Mouse (Mus musculus): ENCODE measurements at regions not wholly inside any gene's neighbourhood (a gene's known extent, or its start where the extent isn't known, plus 50 kb on each side); places are given as distances from the start of the nearest gene placed in this dataset.

- no peak for DNase-seq
- 59% methylated on average over 4 of the region's 4 CpGs for WGBS
- H3K4me1 ChIP-seq (ENCODE audit: control insufficient read depth, insufficient read depth, low read length) = no peaks in the 10 kb centered on the region
- no peaks in the 10 kb centered on the region for H3K36me3 ChIP-seq (ENCODE audit: control insufficient read depth, insufficient read depth, low read length)
- TF ChIP-seq POLR2A (IDR thresholded peaks at IDR 0.05; ENCODE audit: insufficient read depth, low read depth, low read length) (no peak), CTCF (IDR thresholded peaks at IDR 0.05) (no peak), EP300 (IDR thresholded peaks at IDR 0.05; ENCODE audit: insufficient read depth, low read depth, low read length) (no peak)
- H3K4me3 ChIP-seq = no peak overlapping the region
- no peak overlapping the region for H3K27ac ChIP-seq
- H3K27me3 ChIP-seq (ENCODE audit: control insufficient read depth, insufficient read depth, low read length) = no peaks in the 10 kb centered on the region
- no peak overlapping the region for H3K9ac ChIP-seq (ENCODE audit: low read depth, low read length)
- no peaks in the 10 kb centered on the region for H3K79me2 ChIP-seq (replicated peaks; ENCODE audit: control insufficient read depth, insufficient read depth, low read length)
- intact Hi-C loops (cut with DNase I) = no loop called here
Measured at GRCm38 (mm10) chr10:118736093-118736492, 133.9 kb downstream of the Dyrk2 start.

GRCm38 (mm10) chr10:118737064-118737463, 132.9 kb downstream of the Dyrk2 start:
- intact Hi-C loops (cut with DNase I) = no loop called here
- Histone ChIP-seq H3K4me3 (no peak overlapping the region), H3K4me1 (ENCODE audit: control insufficient read depth, insufficient read depth, low read length) (no peaks in the 10 kb centered on the region), H3K27me3 (ENCODE audit: control insufficient read depth, insufficient read depth, low read length) (no peaks in the 10 kb centered on the region), H3K9ac (ENCODE audit: low read depth, low read length) (no peak overlapping the region), H3K27ac (no peak overlapping the region), H3K36me3 (ENCODE audit: control insufficient read depth, insufficient read depth, low read length) (no peaks in the 10 kb centered on the region), H3K79me2 (replicated peaks; ENCODE audit: control insufficient read depth, insufficient read depth, low read length) (no peaks in the 10 kb centered on the region)
- no peak for TF ChIP-seq POLR2A (IDR thresholded peaks at IDR 0.05; ENCODE audit: insufficient read depth, low read depth, low read length)
- DNase-seq = no peak

GRCm38 (mm10) chr10:118739849-118740481, 130.0 kb downstream of the Dyrk2 start:
- Histone ChIP-seq H3K27ac (no peak overlapping the region), H3K79me2 (replicated peaks; ENCODE audit: control insufficient read depth, insufficient read depth, low read length) (no peaks in the 10 kb centered on the region), H3K4me3 (no peak overlapping the region), H3K36me3 (ENCODE audit: control insufficient read depth, insufficient read depth, low read length) (no peaks in the 10 kb centered on the region), H3K27me3 (ENCODE audit: control insufficient read depth, insufficient read depth, low read length) (no peaks in the 10 kb centered on the region), H3K4me1 (ENCODE audit: control insufficient read depth, insufficient read depth, low read length) (no peaks in the 10 kb centered on the region), H3K9ac (ENCODE audit: low read depth, low read length) (no peak overlapping the region)
- no peak for DNase-seq
- intact Hi-C loops (cut with DNase I) = no loop called here
- TF ChIP-seq CTCF (IDR thresholded peaks at IDR 0.05) (no peak), EP300 (IDR thresholded peaks at IDR 0.05; ENCODE audit: insufficient read depth, low read depth, low read length) (no peak), POLR2A (IDR thresholded peaks at IDR 0.05; ENCODE audit: insufficient read depth, low read depth, low read length) (no peak)
- 60% methylated on average over 10 of the region's 10 CpGs for WGBS

GRCm38 (mm10) chr10:118743831-118744230, 126.2 kb downstream of the Dyrk2 start:
- no peak for DNase-seq
- TF ChIP-seq CTCF (IDR thresholded peaks at IDR 0.05) = no peak
- TF ChIP-seq POLR2A (IDR thresholded peaks at IDR 0.05; ENCODE audit: insufficient read depth, low read depth, low read length) = no peak
- TF ChIP-seq EP300 (IDR thresholded peaks at IDR 0.05; ENCODE audit: insufficient read depth, low read depth, low read length) = no peak
- Histone ChIP-seq H3K27ac (no peak overlapping the region), H3K27me3 (ENCODE audit: control insufficient read depth, insufficient read depth, low read length) (no peaks in the 10 kb centered on the region), H3K9ac (ENCODE audit: low read depth, low read length) (no peak overlapping the region), H3K79me2 (replicated peaks; ENCODE audit: control insufficient read depth, insufficient read depth, low read length) (no peaks in the 10 kb centered on the region), H3K4me1 (ENCODE audit: control insufficient read depth, insufficient read depth, low read length) (peaks cover 6% of the 10 kb centered on the region), H3K4me3 (no peak overlapping the region), H3K36me3 (ENCODE audit: control insufficient read depth, insufficient read depth, low read length) (peaks cover 2% of the 10 kb centered on the region; the same call in 1 of the 2 replicates)
- WGBS = 90% methylated on average over 9 of the region's 9 CpGs
- intact Hi-C loops (cut with DNase I) = no loop called here

GRCm38 (mm10) chr10:118746719-118747395, 123.2 kb downstream of the Dyrk2 start:
- H3K27ac ChIP-seq = peak overlapping the region; percentile 75
- no peak overlapping the region for H3K4me3 ChIP-seq
- H3K36me3 ChIP-seq (ENCODE audit: control insufficient read depth, insufficient read depth, low read length) = peaks cover 2% of the 10 kb centered on the region; the same call in 1 of the 2 replicates
- H3K4me1 ChIP-seq (ENCODE audit: control insufficient read depth, insufficient read depth, low read length) = peaks cover 6% of the 10 kb centered on the region
- DNase-seq = peak; percentile 30 to 31
- intact Hi-C loops (cut with DNase I) = no loop called here
- TF ChIP-seq POLR2A (IDR thresholded peaks at IDR 0.05; ENCODE audit: insufficient read depth, low read depth, low read length) (no peak), EP300 (IDR thresholded peaks at IDR 0.05; ENCODE audit: insufficient read depth, low read depth, low read length) (0 out of 2 replicates have a peak, but pooled peaks have one; percentile 35)
- no peaks in the 10 kb centered on the region for H3K79me2 ChIP-seq (replicated peaks; ENCODE audit: control insufficient read depth, insufficient read depth, low read length)
- no peaks in the 10 kb centered on the region for H3K27me3 ChIP-seq (ENCODE audit: control insufficient read depth, insufficient read depth, low read length)
- H3K9ac ChIP-seq (ENCODE audit: low read depth, low read length) = peak overlapping the region; percentile 10; the same call in 1 of the 2 replicates
- WGBS = 44% methylated on average over 4 of the region's 4 CpGs

- intact Hi-C loops (cut with DNase I) = no loop called here
Measured at GRCm38 (mm10) chr10:118749039-118749438, 121.0 kb downstream of the Dyrk2 start.

More at GRCm38 (mm10) chr10:118749039-118749438, 121.0 kb downstream of the Dyrk2 start:
- TF ChIP-seq EP300 (IDR thresholded peaks at IDR 0.05; ENCODE audit: insufficient read depth, low read depth, low read length) (no peak), CTCF (IDR thresholded peaks at IDR 0.05) (no peak), POLR2A (IDR thresholded peaks at IDR 0.05; ENCODE audit: insufficient read depth, low read depth, low read length) (no peak)
- peaks cover 6% of the 10 kb centered on the region for H3K4me1 ChIP-seq (ENCODE audit: control insufficient read depth, insufficient read depth, low read length)
- no peak overlapping the region for H3K9ac ChIP-seq (ENCODE audit: low read depth, low read length)
- H3K79me2 ChIP-seq (replicated peaks; ENCODE audit: control insufficient read depth, insufficient read depth, low read length) = no peaks in the 10 kb centered on the region
- WGBS = 70% methylated on average over 1 of the region's 1 CpGs
- H3K36me3 ChIP-seq (ENCODE audit: control insufficient read depth, insufficient read depth, low read length) = peaks cover 2% of the 10 kb centered on the region; the same call in 1 of the 2 replicates
- no peak overlapping the region for H3K4me3 ChIP-seq
- H3K27me3 ChIP-seq (ENCODE audit: control insufficient read depth, insufficient read depth, low read length) = no peaks in the 10 kb centered on the region
- no peak overlapping the region for H3K27ac ChIP-seq
- DNase-seq = no peak
